Mouse (Mus musculus) myocyte (in vitro differentiated cells): ENCODE measurements around the gene Htr1d.

Experiments
- CEBPB ChIP-seq: IDR thresholded peaks from 2 replicates; pipeline ENCODE4 v1.6.1; 2011; ENCODE audit warnings: mild to moderate bottlenecking, moderate library complexity; ENCODE audit not compliant: poor library complexity, insufficient read depth, severe bottlenecking
- MAX ChIP-seq: IDR thresholded peaks from one replicate; pipeline ENCODE4 v1.6.1; 2011; ENCODE audit warnings: low read depth, mild to moderate bottlenecking, control low read depth
- MYOD1 ChIP-seq, 3 experiments: IDR thresholded peaks; one replicate each; pipeline ENCODE4 v1.6.1; 2011; ENCODE audit warnings: control low read depth in 2 of 3, low read depth in 2 of 3, mild to moderate bottlenecking in 2 of 3, moderate library complexity in 1 of 3; ENCODE audit not compliant: insufficient read length in 2 of 3, control insufficient read depth in 1 of 3
- POLR2A ChIP-seq: IDR thresholded peaks from one replicate; pipeline ENCODE4 v1.6.1; 2011; ENCODE audit warnings: low read depth, mild to moderate bottlenecking, control low read depth, moderate library complexity; ENCODE audit not compliant: insufficient read length
- USF1 ChIP-seq: IDR thresholded peaks from one replicate; pipeline ENCODE4 v1.6.1; 2011; ENCODE audit warnings: low read depth, mild to moderate bottlenecking, control low read depth, moderate library complexity

DNA sequence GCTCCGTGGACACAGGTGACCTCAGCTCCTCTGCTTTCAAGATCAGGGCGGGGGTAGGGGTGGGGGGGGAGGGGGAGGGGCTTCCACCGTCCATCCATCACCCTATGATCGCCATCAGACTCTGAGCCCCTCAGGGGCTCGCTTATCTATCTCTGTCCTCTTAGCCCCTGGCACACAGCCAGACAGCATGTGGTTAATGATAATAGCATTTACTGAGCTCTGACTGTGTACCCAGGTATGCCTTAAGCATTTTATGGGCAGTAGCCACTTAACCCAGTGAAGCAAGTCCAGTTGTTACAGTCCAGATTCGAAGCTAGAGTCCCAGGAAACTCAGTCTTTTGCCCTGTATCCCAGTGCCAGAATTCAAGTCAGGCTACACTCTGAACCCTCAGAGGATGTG lies 28.2 kb downstream of the Htr1d start:
- TF ChIP-seq USF1 (no peak), MYOD1 (IDR thresholded peaks at IDR 0.05; ENCODE audit: control insufficient read depth in 1 of 3, insufficient read length in 2 of 3, low read depth in 2 of 3) (no peak), POLR2A (no peak), MAX (no peak), CEBPB (no peak)
